Mouse (Mus musculus): Measurements from ENCODE around the gene Tpsb2.

DNA sequence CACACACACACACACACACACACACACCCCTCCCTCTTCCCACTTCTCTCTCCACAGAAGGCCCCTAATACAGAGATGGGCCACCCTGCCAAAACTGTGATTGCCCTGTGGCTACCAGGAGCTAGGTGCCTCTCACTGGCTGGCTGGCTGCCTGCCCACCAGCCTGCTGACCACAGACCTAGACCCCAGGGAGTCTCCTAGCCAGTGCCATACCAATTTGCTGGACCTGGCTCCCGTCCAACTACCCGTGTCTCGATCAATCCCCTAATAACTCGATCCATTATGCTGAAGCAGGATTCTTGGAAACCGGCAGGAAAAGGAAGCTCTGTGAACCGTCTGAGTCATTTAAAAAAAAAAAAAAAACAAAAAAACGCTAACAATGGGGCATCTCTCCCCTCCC lies 44.7 kb downstream of the Tpsb2 start:
- no peak for TF ChIP-seq GATA1 (IDR thresholded peaks at IDR 0.05; ENCODE audit: low read length)
- TF ChIP-seq TAL1 (IDR thresholded peaks at IDR 0.05; ENCODE audit: low read length) = no peak

Data from erythroblast, embryonic 14.5 days (primary cell).